Mouse (Mus musculus) lung, postnatal 25 days (tissue): ENCODE measurements at regions not wholly inside any gene's neighbourhood (a gene's known extent, or its start where the extent isn't known, plus 50 kb on each side); places are given as distances from the start of the nearest gene placed in this dataset.

Experiments used
- DNase-seq: peaks from one replicate; pipeline ENCODE4 v3.0.0; 2022; ENCODE audit warnings: low spot score

GRCm38 (mm10) chr7:37230641-37231347 lies 532.9 kb downstream of the Tshz3 start:
- no peak for DNase-seq

- no peak for DNase-seq
These were observed 532.6 kb downstream of the Zfp536 start for GRCm38 (mm10) chr7:37240832-37241231.

GRCm38 (mm10) chr7:37241781-37242180 lies 531.7 kb downstream of the Zfp536 start:
- DNase-seq: no peak

GRCm38 (mm10) chr7:37242476-37242875 lies 531.0 kb downstream of the Zfp536 start:
- DNase-seq: no peak

GRCm38 (mm10) chr7:37246156-37246555 lies 527.3 kb downstream of the Zfp536 start:
- DNase-seq: no peak

GRCm38 (mm10) chr7:37254431-37254830 lies 519.0 kb downstream of the Zfp536 start:
- DNase-seq: no peak

GRCm38 (mm10) chr7:37255840-37256239 lies 517.6 kb downstream of the Zfp536 start:
- DNase-seq: no peak

- DNase-seq: no peak
These were observed 514.1 kb downstream of the Zfp536 start for GRCm38 (mm10) chr7:37259293-37259692.

- no peak for DNase-seq
These were observed 510.6 kb downstream of the Zfp536 start for GRCm38 (mm10) chr7:37262846-37263245.

GRCm38 (mm10) chr7:37267404-37267803 lies 506.0 kb downstream of the Zfp536 start:
- no peak for DNase-seq

GRCm38 (mm10) chr7:37270841-37271240 lies 502.6 kb downstream of the Zfp536 start:
- no peak for DNase-seq

- peak; percentile 2 for DNase-seq
These were observed 483.4 kb downstream of the Zfp536 start for GRCm38 (mm10) chr7:37290018-37290417.

- no peak for DNase-seq
These were observed 482.9 kb downstream of the Zfp536 start for GRCm38 (mm10) chr7:37290493-37291045.

GRCm38 (mm10) chr7:37291726-37292125 lies 481.7 kb downstream of the Zfp536 start:
- no peak for DNase-seq

GRCm38 (mm10) chr7:37292554-37292953 lies 480.9 kb downstream of the Zfp536 start:
- no peak for DNase-seq

- no peak for DNase-seq
These were observed 474.6 kb downstream of the Zfp536 start for GRCm38 (mm10) chr7:37298888-37299287.

GRCm38 (mm10) chr7:37305463-37305862 lies 468.0 kb downstream of the Zfp536 start:
- no peak for DNase-seq

- no peak for DNase-seq
These were observed 466.2 kb downstream of the Zfp536 start for GRCm38 (mm10) chr7:37307191-37307590.

- DNase-seq: no peak
These were observed 448.8 kb downstream of the Zfp536 start for GRCm38 (mm10) chr7:37324653-37325052.

GRCm38 (mm10) chr7:37333451-37333850 lies 440.0 kb downstream of the Zfp536 start:
- no peak for DNase-seq

- no peak for DNase-seq
These were observed 438.2 kb downstream of the Zfp536 start for GRCm38 (mm10) chr7:37335212-37335611.

- DNase-seq: no peak
These were observed 437.1 kb downstream of the Zfp536 start for GRCm38 (mm10) chr7:37336171-37336850.

GRCm38 (mm10) chr7:37336851-37337531 lies 436.4 kb downstream of the Zfp536 start:
- peak; percentile 36 for DNase-seq
